Comparison of ENCODE assay signal across 15 mouse cellular contexts in the genomic region with DNA sequence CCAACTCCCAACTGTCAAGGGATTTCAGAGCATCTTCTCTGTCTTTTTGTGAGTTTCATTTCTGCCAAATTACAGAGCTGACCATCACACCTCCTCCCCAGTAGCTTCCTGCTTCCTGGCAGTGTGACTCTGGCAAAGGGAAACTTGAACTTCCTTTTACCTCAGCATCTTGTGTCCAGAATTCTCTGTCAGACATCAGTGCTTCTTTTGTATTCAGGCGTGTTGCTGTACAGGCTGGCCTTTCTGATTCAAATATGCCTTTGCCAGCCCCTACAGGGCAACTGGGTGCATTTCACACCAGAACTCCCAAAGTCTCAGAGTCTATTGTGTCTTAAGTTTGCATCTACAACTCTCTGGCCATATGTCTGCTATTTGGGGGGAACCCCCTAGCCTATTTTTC.
DNase-seq lines count a peak whose midpoint lies in the region; ATAC-seq and TF ChIP-seq lines count a peak whose summit lies in the region.
"Had no signal": no experiment of that assay in that cellular context is flagged by ENCODE, and none has a peak within 500 bp of the region (broad histone marks: within the 10 kb centered on the region; RNA-seq: fewer than 3 reads in every experiment).

No protein-coding gene starts in this region.

- no peak for TF ChIP-seq EP300 in heart, adult 2 months (IDR thresholded peaks at IDR 0.05; ENCODE audit: insufficient read depth, low read depth, low read length)

- TF ChIP-seq CTCF in heart, adult 2 months (IDR thresholded peaks at IDR 0.05): peak; percentile 39
- TF ChIP-seq CTCF in layer of hippocampus, adult 2 months (conservative IDR thresholded peaks at IDR 0.05): peak; percentile 45

- H3K79me2 ChIP-seq in heart, adult 2 months (replicated peaks; ENCODE audit: control insufficient read depth, insufficient read depth, low read length): no peaks in the 10 kb centered on the region

- intact Hi-C loops in heart, adult 2 months (cut with DNase I): no loop called here
- intact Hi-C loops in heart, postnatal 14 days (cut with DNase I): no loop called here

- no peaks in the 10 kb centered on the region; the same call in 1 of the 2 replicates for H3K36me3 ChIP-seq in heart, adult 2 months (ENCODE audit: control insufficient read depth, insufficient read depth, low read length)
- H3K36me3 ChIP-seq: G1E; hindbrain, embryonic 15.5 days; neural tube, embryonic 13.5 days had no signal

- H3K4me1 ChIP-seq in heart, adult 2 months (ENCODE audit: control insufficient read depth, insufficient read depth, low read length): peaks cover 17% of the 10 kb centered on the region
- H3K4me1 ChIP-seq: hindbrain, embryonic 15.5 days; neural tube, embryonic 13.5 days had no signal

- H3K27ac ChIP-seq in heart, adult 2 months: peak overlapping the region; percentile 30
- no peak overlapping the region for H3K27ac ChIP-seq in layer of hippocampus, adult 2 months
- H3K27ac ChIP-seq: hindbrain, embryonic 15.5 days; neural tube, embryonic 13.5 days had no signal

- 32% methylated on average over 1 of the region's 1 CpGs for WGBS in heart, adult 2 months

- no peak for TF ChIP-seq POLR2A in heart, adult 2 months (IDR thresholded peaks at IDR 0.05; ENCODE audit: insufficient read depth, low read depth, low read length)

- no peaks in the 10 kb centered on the region for H3K27me3 ChIP-seq in heart, adult 2 months (ENCODE audit: control insufficient read depth, insufficient read depth, low read length)
- H3K27me3 ChIP-seq: hindbrain, embryonic 15.5 days; neural tube, embryonic 13.5 days had no signal

- H3K4me3 ChIP-seq in heart, adult 2 months: no peak overlapping the region
- no peak overlapping the region for H3K4me3 ChIP-seq in layer of hippocampus, adult 2 months
- H3K4me3 ChIP-seq: hindbrain, embryonic 15.5 days; neural tube, embryonic 13.5 days had no signal

- ATAC-seq in activated CD4-positive, CD25-positive, alpha-beta regulatory T cell, adult 4 months: no peak
- ATAC-seq: forebrain, postnatal 0 days had no signal

- no peak for DNase-seq in heart, adult 2 months
- no peak for DNase-seq in heart, postnatal 14 days
- peak in 1 of 2 experiments; percentile 2 for DNase-seq in layer of hippocampus, adult 2 months (ENCODE audit: low spot score in 2 of 2)
- DNase-seq in layer of hippocampus, adult 18-20 months (ENCODE audit: low spot score in 2 of 2): no peak
- peak; percentile 48 for DNase-seq in ZHBTc4 (ENCODE audit: low read depth, low spot score)
- DNase-seq in kidney, postnatal 10 days: peak; percentile 29
- DNase-seq in urinary bladder, postnatal 4 days (ENCODE audit: low spot score in 2 of 2): no peak
- DNase-seq: cerebellum, postnatal 14 days; forebrain, postnatal 0 days; gastrocnemius, postnatal 10 days; lung, embryonic 14.5 days had no signal

- no peak overlapping the region for H3K9ac ChIP-seq in heart, adult 2 months (ENCODE audit: low read depth, low read length)
- H3K9ac ChIP-seq: forebrain, postnatal 0 days; hindbrain, embryonic 15.5 days; lung, embryonic 14.5 days; neural tube, embryonic 13.5 days had no signal

Comparison
In these comparisons a context has a peak if more than half of its experiments do, and no peak if none do; other contexts are left out.
1. DNase-seq: peak in ZHBTc4 (single experiment) and kidney, postnatal 10 days (single experiment); none in heart, adult 2 months (0 of 2), heart, postnatal 14 days (0 of 2), layer of hippocampus, adult 18-20 months (0 of 2) and urinary bladder, postnatal 4 days (0 of 2).